Mouse (Mus musculus): Measurements from ENCODE around the gene Olfr1357. TPM values are rescaled to one million over a fixed set of nuclear protein-coding genes. Genes with fewer than 3 reads are reported as not detected.
"Not testable (repeated sequence)": the region's sequence is repeated elsewhere in the genome, so short reads cannot be mapped to it uniquely, and the experiment has no call there.

Olfr1357 gene
- total and polyA plus RNA-seq, 3 experiments, result not detected

GRCm38 (mm10) chr10:78630194-78630593, 12.3 kb upstream of the Olfr1357 start:
- Histone ChIP-seq H3K9me3 (replicated peaks; ENCODE audit: insufficient read depth, low read length) (no peaks in the 10 kb centered on the region), H3K79me2 (ENCODE audit: control insufficient read depth, insufficient read depth, low read length, poor library complexity) (no peaks in the 10 kb centered on the region), H3K27me3 (ENCODE audit: control insufficient read depth in 1 of 2, insufficient read depth in 2 of 2, low read length in 2 of 2) (peaks cover 1 to 2% of the 10 kb centered on the region in 2 experiments; a peak in 2 of 4 replicates), H3K9ac (ENCODE audit: control insufficient read depth, low read depth, low read length, poor library complexity, severe bottlenecking) (no peak overlapping the region), H3K27ac (ENCODE audit: control insufficient read depth, low read depth, low read length) (no peak overlapping the region), H3K4me3 (ENCODE audit: control insufficient read depth in 1 of 2, insufficient read depth in 1 of 2, low read depth in 2 of 2, low read length in 2 of 2) (no peak overlapping the region), H3K36me3 (ENCODE audit: control insufficient read depth in 1 of 2, insufficient read depth in 2 of 2, low read length in 2 of 2) (no peaks in the 10 kb centered on the region), H3K4me1 (ENCODE audit: control insufficient read depth in 1 of 2, insufficient read depth in 2 of 2, low read length in 2 of 2) (no peaks in the 10 kb centered on the region)
- no peak for DNase-seq (ENCODE audit: low read depth, low spot score)
- TF ChIP-seq SIN3A (IDR thresholded peaks at IDR 0.05; ENCODE audit: low read length) (no peak), TBP (IDR thresholded peaks at IDR 0.05; ENCODE audit: low read depth, low read length) (no peak), SMC3 (IDR thresholded peaks at IDR 0.05; ENCODE audit: low read depth, low read length) (no peak), MAZ (IDR thresholded peaks at IDR 0.05; ENCODE audit: low read depth, low read length) (no peak), CHD1 (IDR thresholded peaks at IDR 0.05; ENCODE audit: low read depth, low read length) (no peak), ZKSCAN1 (IDR thresholded peaks at IDR 0.05; ENCODE audit: low read depth, low read length) (no peak), HCFC1 (IDR thresholded peaks at IDR 0.05; ENCODE audit: low read depth, low read length) (no peak)

DNA sequence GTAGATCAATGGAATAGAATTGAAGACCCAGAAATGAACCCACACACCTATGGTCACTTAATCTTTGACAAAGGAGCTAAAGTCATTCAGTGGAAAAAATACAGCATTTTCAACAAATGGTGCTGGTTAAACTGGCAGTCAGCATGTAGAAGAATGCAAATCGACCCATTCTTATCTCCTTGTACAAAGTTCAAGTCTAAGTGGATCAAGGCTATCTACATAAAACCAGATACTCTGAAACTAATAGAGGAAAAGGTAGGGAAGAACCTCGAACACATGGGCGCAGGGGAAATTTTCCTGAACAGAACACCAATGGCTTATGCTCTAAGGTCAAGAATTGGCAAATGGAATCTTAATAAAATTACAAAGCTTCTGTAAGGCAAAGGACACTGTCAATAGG, 5.3 kb upstream of the Olfr1357 start:
- not testable (repeated sequence) for DNase-seq (ENCODE audit: low read depth, low spot score); H3K27me3 ChIP-seq (ENCODE audit: control insufficient read depth in 1 of 2, insufficient read depth in 2 of 2, low read length in 2 of 2); H3K9ac ChIP-seq (ENCODE audit: control insufficient read depth, low read depth, low read length, poor library complexity, severe bottlenecking); H3K4me3 ChIP-seq (ENCODE audit: control insufficient read depth in 1 of 2, insufficient read depth in 1 of 2, low read depth in 2 of 2, low read length in 2 of 2); H3K79me2 ChIP-seq (ENCODE audit: control insufficient read depth, insufficient read depth, low read length, poor library complexity); H3K36me3 ChIP-seq (ENCODE audit: control insufficient read depth in 1 of 2, insufficient read depth in 2 of 2, low read length in 2 of 2); H3K9me3 ChIP-seq (replicated peaks; ENCODE audit: insufficient read depth, low read length); H3K27ac ChIP-seq (ENCODE audit: control insufficient read depth, low read depth, low read length); H3K4me1 ChIP-seq (ENCODE audit: control insufficient read depth in 1 of 2, insufficient read depth in 2 of 2, low read length in 2 of 2)

DNA sequence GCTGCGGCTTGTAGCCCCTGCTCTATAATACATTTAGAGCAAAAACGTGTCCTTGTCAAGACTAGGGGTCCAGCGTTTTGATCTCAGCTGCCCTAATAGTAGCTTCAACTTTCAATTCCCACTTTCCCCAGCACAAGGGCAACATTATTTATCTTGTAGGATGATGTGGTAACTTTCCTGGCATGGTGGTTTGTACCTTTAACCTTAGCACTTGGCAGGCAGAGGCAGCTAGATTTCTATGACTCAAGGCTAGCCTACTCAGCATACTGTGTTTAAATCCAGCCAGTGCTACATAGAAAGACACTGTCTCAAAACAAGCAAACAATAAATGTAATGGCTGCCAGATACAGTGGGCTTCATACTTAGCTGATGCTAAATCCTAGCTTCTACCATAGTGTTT, 10.3 kb downstream of the Olfr1357 start:
- Histone ChIP-seq H3K9ac (ENCODE audit: control insufficient read depth, low read depth, low read length, poor library complexity, severe bottlenecking) (no peak overlapping the region), H3K9me3 (replicated peaks; ENCODE audit: insufficient read depth, low read length) (no peaks in the 10 kb centered on the region), H3K27me3 (ENCODE audit: control insufficient read depth in 1 of 2, insufficient read depth in 2 of 2, low read length in 2 of 2) (peaks cover 0 to 6% of the 10 kb centered on the region in 2 experiments; a peak in 2 of 4 replicates), H3K27ac (ENCODE audit: control insufficient read depth, low read depth, low read length) (no peak overlapping the region), H3K36me3 (ENCODE audit: control insufficient read depth in 1 of 2, insufficient read depth in 2 of 2, low read length in 2 of 2) (no peaks in the 10 kb centered on the region), H3K79me2 (ENCODE audit: control insufficient read depth, insufficient read depth, low read length, poor library complexity) (no peaks in the 10 kb centered on the region), H3K4me1 (ENCODE audit: control insufficient read depth in 1 of 2, insufficient read depth in 2 of 2, low read length in 2 of 2) (no peaks in the 10 kb centered on the region), H3K4me3 (ENCODE audit: control insufficient read depth in 1 of 2, insufficient read depth in 1 of 2, low read depth in 2 of 2, low read length in 2 of 2) (no peak overlapping the region)
- TF ChIP-seq SIN3A (IDR thresholded peaks at IDR 0.05; ENCODE audit: low read length) (no peak), SMC3 (IDR thresholded peaks at IDR 0.05; ENCODE audit: low read depth, low read length) (no peak), CHD2 (IDR thresholded peaks at IDR 0.05; ENCODE audit: low read length) (no peak), JUND (IDR thresholded peaks at IDR 0.05; ENCODE audit: low read depth, low read length) (no peak), ZMIZ1 (IDR thresholded peaks at IDR 0.05; ENCODE audit: low read depth, low read length) (no peak), GATA1 (IDR thresholded peaks at IDR 0.05; ENCODE audit: low read depth, low read length) (no peak), POLR2AphosphoS5 (IDR thresholded peaks at IDR 0.05; ENCODE audit: borderline replicate concordance, low read depth, low read length) (no peak), USF1 (IDR thresholded peaks at IDR 0.05; ENCODE audit: low read depth, low read length) (no peak), ZKSCAN1 (IDR thresholded peaks at IDR 0.05; ENCODE audit: low read depth, low read length) (no peak), UBTF (IDR thresholded peaks at IDR 0.05; ENCODE audit: borderline replicate concordance, insufficient read depth, low read depth, low read length) (no peak)
- no peak for DNase-seq (ENCODE audit: low read depth, low spot score)

Measured in MEL (cell line).